Mouse (Mus musculus): ENCODE measurements around the gene Bex1. TPM values are rescaled to one million over a fixed set of nuclear protein-coding genes. Genes with fewer than 3 reads are reported as not detected.

Bex1 gene
- polyA plus RNA-seq, 1 experiment from 2014 or later, result 98.7 TPM

DNA sequence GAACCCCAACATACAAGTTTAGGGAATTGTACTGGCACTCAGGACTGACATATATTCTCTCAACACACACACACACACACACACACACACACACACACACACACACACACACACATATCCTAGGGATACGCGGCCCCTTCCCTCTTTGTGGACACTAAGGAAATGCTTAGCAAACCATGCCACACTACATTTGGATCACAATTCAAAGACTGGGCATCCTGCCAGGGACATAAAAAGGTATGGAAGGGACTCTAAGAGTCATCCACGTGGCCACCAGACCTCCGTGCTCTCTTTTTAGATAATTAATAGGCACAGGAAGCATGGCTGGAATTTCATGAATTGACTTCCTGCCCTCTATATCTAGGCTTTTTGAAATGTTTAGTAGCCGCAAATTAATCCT, 12.5 kb upstream of the Bex1 start:
- ATAC-seq (ENCODE audit: insufficient number of reproducible peaks, low FRiP score, low TSS enrichment, low read depth) (no peak), DNase-seq (ENCODE audit: low spot score) (no peak)
- H3K4me1 ChIP-seq (ENCODE audit: control insufficient read depth, insufficient read depth, low read length), result no peaks in the 10 kb centered on the region
- H3K27me3 ChIP-seq (ENCODE audit: control insufficient read depth, insufficient read depth, low read length), result no peaks in the 10 kb centered on the region
- no peak overlapping the region for H3K9ac ChIP-seq (ENCODE audit: low read length)
- H3K4me2 ChIP-seq (ENCODE audit: low read depth, severe bottlenecking), result no peak overlapping the region
- no peaks in the 10 kb centered on the region for H3K36me3 ChIP-seq (ENCODE audit: control insufficient read depth, insufficient read depth, low read length)
- H3K27ac ChIP-seq (replicated peaks; ENCODE audit: low read depth, low read length), result no peak overlapping the region
- WGBS, result 65% methylated on average over 5 of the region's 5 CpGs
- H3K4me3 ChIP-seq (ENCODE audit: low read depth, low read length), result no peak overlapping the region
- H3K9me3 ChIP-seq (ENCODE audit: control insufficient read depth, low read length), result no peaks in the 10 kb centered on the region

DNA sequence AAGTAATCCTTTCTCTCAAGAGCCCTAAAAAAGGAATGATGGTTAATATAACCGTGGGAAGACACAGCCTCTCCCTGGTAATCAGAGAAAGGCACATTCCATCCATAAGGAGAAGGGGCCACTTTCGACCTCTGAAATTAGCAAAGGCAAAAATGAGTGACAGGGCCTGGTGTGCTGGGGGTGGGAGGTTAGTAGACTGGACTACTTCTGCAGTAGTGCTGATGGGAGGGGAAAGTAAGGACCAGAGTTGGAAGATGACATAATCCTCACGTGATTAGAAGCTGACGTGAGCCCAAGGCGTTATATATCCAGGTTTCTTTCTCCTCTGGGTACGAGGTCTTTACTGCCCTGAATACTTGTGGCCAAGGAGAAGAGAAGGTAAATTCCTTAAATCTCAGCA, 8.4 kb upstream of the Bex1 start:
- Histone ChIP-seq H3K27me3 (ENCODE audit: control insufficient read depth, insufficient read depth, low read length) (no peaks in the 10 kb centered on the region), H3K9ac (ENCODE audit: low read length) (no peak overlapping the region), H3K4me2 (ENCODE audit: low read depth, severe bottlenecking) (no peak overlapping the region), H3K27ac (replicated peaks; ENCODE audit: low read depth, low read length) (no peak overlapping the region), H3K9me3 (ENCODE audit: control insufficient read depth, low read length) (no peaks in the 10 kb centered on the region), H3K4me1 (ENCODE audit: control insufficient read depth, insufficient read depth, low read length) (no peaks in the 10 kb centered on the region), H3K4me3 (ENCODE audit: low read depth, low read length) (no peak overlapping the region), H3K36me3 (ENCODE audit: control insufficient read depth, insufficient read depth, low read length) (no peaks in the 10 kb centered on the region)
- DNase-seq (ENCODE audit: low spot score), result no peak
- 77% methylated on average over 6 of the region's 6 CpGs for WGBS
- no peak for ATAC-seq (ENCODE audit: insufficient number of reproducible peaks, low FRiP score, low TSS enrichment, low read depth)

DNA sequence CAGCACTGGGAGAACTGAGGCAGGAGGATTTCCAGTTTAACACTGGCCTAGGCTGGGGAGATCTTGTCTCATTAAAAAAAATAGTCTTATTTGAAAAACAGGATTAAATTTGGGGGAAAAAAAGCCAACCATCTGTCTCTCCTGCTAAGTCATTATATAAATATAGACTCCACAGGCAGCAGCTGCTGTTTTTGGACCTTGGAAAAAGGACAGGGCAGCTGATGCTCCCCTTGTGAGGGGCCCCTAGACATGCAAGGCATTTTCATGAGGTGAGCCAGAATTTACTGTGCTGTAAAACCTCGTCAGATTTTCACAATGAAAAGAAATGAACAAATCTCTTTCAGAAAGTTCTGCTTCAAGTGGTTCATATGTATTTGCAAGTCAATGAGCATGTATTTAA, 990 bp upstream of the Bex1 start:
- Histone ChIP-seq H3K36me3 (ENCODE audit: control insufficient read depth, insufficient read depth, low read length) (no peaks in the 10 kb centered on the region), H3K9ac (ENCODE audit: low read length) (no peak overlapping the region), H3K27me3 (ENCODE audit: control insufficient read depth, insufficient read depth, low read length) (no peaks in the 10 kb centered on the region), H3K9me3 (ENCODE audit: control insufficient read depth, low read length) (no peaks in the 10 kb centered on the region), H3K4me3 (ENCODE audit: low read depth, low read length) (no peak overlapping the region), H3K4me1 (ENCODE audit: control insufficient read depth, insufficient read depth, low read length) (no peaks in the 10 kb centered on the region), H3K4me2 (ENCODE audit: low read depth, severe bottlenecking) (no peak overlapping the region), H3K27ac (replicated peaks; ENCODE audit: low read depth, low read length) (no peak overlapping the region)
- DNase-seq (ENCODE audit: low spot score), result no peak
- WGBS, result 40% methylated on average over 1 of the region's 1 CpGs
- ATAC-seq (ENCODE audit: insufficient number of reproducible peaks, low FRiP score, low TSS enrichment, low read depth), result no peak

DNA sequence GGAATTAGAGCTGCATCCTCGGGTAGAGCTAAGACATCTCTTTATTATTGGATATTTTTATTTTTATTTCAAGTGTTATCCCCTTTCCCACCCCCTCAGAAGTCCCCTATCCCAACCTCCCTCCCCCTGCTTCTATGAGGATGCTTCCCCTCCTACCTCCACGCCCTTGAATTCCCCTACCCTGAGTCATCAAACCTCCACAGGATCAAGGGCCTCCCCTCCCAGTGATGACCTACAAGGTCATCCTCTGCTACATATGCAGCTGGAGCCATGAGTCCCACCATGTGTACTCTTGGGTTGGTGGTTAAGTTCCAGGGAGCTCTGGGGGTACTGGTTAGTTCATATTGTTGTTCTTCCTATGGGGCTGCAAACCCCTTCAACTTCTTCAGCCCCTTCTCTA, 1.9 kb downstream of the Bex1 start:
- Histone ChIP-seq H3K9me3 (ENCODE audit: control insufficient read depth, low read length) (no peaks in the 10 kb centered on the region), H3K36me3 (ENCODE audit: control insufficient read depth, insufficient read depth, low read length) (no peaks in the 10 kb centered on the region), H3K27ac (replicated peaks; ENCODE audit: low read depth, low read length) (no peak overlapping the region), H3K9ac (ENCODE audit: low read length) (no peak overlapping the region), H3K27me3 (ENCODE audit: control insufficient read depth, insufficient read depth, low read length) (no peaks in the 10 kb centered on the region), H3K4me3 (ENCODE audit: low read depth, low read length) (no peak overlapping the region), H3K4me1 (ENCODE audit: control insufficient read depth, insufficient read depth, low read length) (no peaks in the 10 kb centered on the region), H3K4me2 (ENCODE audit: low read depth, severe bottlenecking) (no peak overlapping the region)
- WGBS, result 69% methylated on average over 2 of the region's 2 CpGs
- no peak for DNase-seq (ENCODE audit: low spot score)
- no peak for ATAC-seq (ENCODE audit: insufficient number of reproducible peaks, low FRiP score, low TSS enrichment, low read depth)

DNA sequence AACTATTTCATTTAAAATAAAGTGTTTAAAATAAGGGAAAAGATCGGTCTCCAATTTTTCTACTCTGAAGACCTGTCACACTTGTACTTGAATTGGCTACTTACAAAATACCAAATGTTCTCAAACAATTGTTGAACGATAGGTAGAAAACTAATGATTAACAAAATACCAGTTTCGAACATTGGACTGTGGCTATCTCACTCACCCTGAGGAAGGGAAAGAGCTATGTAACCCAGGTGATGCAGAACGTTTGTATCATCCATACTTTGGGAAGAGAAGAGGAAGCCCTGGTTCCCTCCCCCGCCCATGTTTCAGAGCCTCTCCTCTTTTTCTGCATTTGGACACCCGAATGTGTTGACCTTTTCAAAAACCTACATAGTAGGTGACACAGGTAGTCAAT, 10.9 kb downstream of the Bex1 start:
- Histone ChIP-seq H3K27ac (replicated peaks; ENCODE audit: low read depth, low read length) (no peak overlapping the region), H3K4me3 (ENCODE audit: low read depth, low read length) (no peak overlapping the region), H3K36me3 (ENCODE audit: control insufficient read depth, insufficient read depth, low read length) (no peaks in the 10 kb centered on the region), H3K4me2 (ENCODE audit: low read depth, severe bottlenecking) (no peak overlapping the region), H3K9ac (ENCODE audit: low read length) (no peak overlapping the region), H3K9me3 (ENCODE audit: control insufficient read depth, low read length) (no peaks in the 10 kb centered on the region), H3K4me1 (ENCODE audit: control insufficient read depth, insufficient read depth, low read length) (no peaks in the 10 kb centered on the region), H3K27me3 (ENCODE audit: control insufficient read depth, insufficient read depth, low read length) (no peaks in the 10 kb centered on the region; the same call in 1 of the 2 replicates)
- ATAC-seq (ENCODE audit: insufficient number of reproducible peaks, low FRiP score, low TSS enrichment, low read depth), result no peak
- 82% methylated on average over 6 of the region's 6 CpGs for WGBS
- no peak for DNase-seq (ENCODE audit: low spot score)

DNA sequence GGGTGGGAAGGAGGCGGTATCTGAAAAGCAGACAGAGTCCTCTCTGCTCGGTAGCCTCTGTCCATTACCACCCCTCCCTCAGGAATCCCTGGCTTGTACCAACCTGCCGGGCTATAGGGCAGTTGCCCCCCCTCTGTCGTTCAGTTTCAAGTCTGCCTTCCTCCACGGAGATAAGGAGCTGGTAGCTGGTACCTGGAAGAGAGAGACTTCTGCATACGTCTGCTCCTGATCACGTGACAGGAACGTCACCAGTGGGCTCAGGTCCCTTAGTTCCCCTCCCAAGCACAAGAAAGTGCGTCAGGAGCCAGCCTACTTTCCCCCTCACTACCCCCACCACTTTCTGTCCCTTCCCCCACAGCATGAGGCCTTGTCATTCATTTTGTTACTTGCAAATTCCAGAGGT, 11.6 kb downstream of the Bex1 start, which contains the start of gene Tceal5:
Tceal5 (minus strand) TSS at position 213 of the 403 bp plus-strand sequence.
- H3K36me3 ChIP-seq (ENCODE audit: control insufficient read depth, insufficient read depth, low read length), result no peaks in the 10 kb centered on the region

DNA sequence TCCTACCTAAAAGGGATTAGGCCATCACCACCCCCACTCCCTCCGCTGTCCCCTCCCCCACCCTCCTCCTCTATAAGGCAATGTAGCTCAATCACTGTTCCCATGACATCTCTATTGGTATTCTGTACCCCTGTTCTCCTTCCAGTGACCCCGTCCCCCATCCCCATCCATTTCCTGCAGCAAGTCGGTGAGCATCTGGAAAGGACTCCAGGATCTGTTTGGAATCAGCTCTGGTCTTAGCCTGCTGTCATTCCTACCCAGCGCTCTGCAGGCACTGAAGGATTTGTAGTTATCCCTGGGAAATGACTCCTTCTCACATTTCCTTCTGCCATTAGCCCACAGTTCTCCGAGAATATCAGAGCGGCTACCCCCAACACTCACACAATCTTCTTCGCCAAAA, 12.1 kb downstream of the Bex1 start:
- no peaks in the 10 kb centered on the region for H3K36me3 ChIP-seq (ENCODE audit: control insufficient read depth, insufficient read depth, low read length)
- ATAC-seq (ENCODE audit: insufficient number of reproducible peaks, low FRiP score, low TSS enrichment, low read depth) (no peak), DNase-seq (ENCODE audit: low spot score) (no peak)
- no peaks in the 10 kb centered on the region for H3K4me1 ChIP-seq (ENCODE audit: control insufficient read depth, insufficient read depth, low read length)
- no peak overlapping the region for H3K27ac ChIP-seq (replicated peaks; ENCODE audit: low read depth, low read length)
- H3K4me2 ChIP-seq (ENCODE audit: low read depth, severe bottlenecking), result peak overlapping the region; percentile 47
- H3K9me3 ChIP-seq (ENCODE audit: control insufficient read depth, low read length), result no peaks in the 10 kb centered on the region
- H3K9ac ChIP-seq (ENCODE audit: low read length), result 0 out of 2 replicates have a peak overlapping the region, but pooled peaks have one; percentile 9
- H3K4me3 ChIP-seq (ENCODE audit: low read depth, low read length), result peak overlapping the region; percentile 15; the same call in 1 of the 2 replicates
- no peaks in the 10 kb centered on the region; the same call in 1 of the 2 replicates for H3K27me3 ChIP-seq (ENCODE audit: control insufficient read depth, insufficient read depth, low read length)
- 21% methylated on average over 7 of the region's 7 CpGs for WGBS

More for the DNA sequence above, 11.6 kb downstream of the Bex1 start, which contains the start of gene Tceal5:
- no peaks in the 10 kb centered on the region for H3K4me1 ChIP-seq (ENCODE audit: control insufficient read depth, insufficient read depth, low read length)
- no peak within 1 kb of the TSS for H3K27ac ChIP-seq (replicated peaks; ENCODE audit: low read depth, low read length)
- ATAC-seq (ENCODE audit: insufficient number of reproducible peaks, low FRiP score, low TSS enrichment, low read depth), result peak; percentile 70; the same call in 1 of the 2 replicates
- peak within 1 kb of the TSS; percentile 15; the same call in 1 of the 2 replicates for H3K4me3 ChIP-seq (ENCODE audit: low read depth, low read length)
- 20% methylated on average over 9 of the region's 9 CpGs for whole genome bisulfite sequencing
- H3K9me3 ChIP-seq (ENCODE audit: control insufficient read depth, low read length), result no peaks in the 10 kb centered on the region
- H3K27me3 ChIP-seq (ENCODE audit: control insufficient read depth, insufficient read depth, low read length), result no peaks in the 10 kb centered on the region; the same call in 1 of the 2 replicates
- peak; percentile 40 for DNase-seq (ENCODE audit: low spot score)
- peak within 1 kb of the TSS; percentile 47 for H3K4me2 ChIP-seq (ENCODE audit: low read depth, severe bottlenecking)
- 0 out of 2 replicates have a peak within 1 kb of the TSS, but pooled peaks have one; percentile 9 for H3K9ac ChIP-seq (ENCODE audit: low read length)

DNA sequence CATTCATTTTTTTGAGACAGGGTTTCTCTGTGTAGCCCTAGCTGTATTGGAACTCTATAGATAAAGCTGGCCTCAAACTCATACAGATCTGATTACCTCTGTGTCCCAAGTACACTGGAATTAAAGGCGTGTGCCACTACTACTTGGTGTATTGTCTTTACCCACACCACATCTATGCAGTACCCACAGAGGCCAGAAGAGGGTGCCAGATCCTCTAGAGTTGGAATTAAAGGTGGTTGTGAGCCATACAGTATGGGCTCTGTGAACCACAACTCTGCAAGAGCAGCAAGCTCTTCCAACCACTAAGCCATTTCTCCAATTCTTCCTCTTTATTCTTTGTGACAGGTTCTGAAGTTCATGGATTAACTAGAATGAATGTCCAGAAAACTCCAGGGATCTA, 18.4 kb downstream of the Bex1 start:
- no peak overlapping the region for H3K4me3 ChIP-seq (ENCODE audit: low read depth, low read length)
- no peaks in the 10 kb centered on the region for H3K4me1 ChIP-seq (ENCODE audit: control insufficient read depth, insufficient read depth, low read length)
- H3K36me3 ChIP-seq (ENCODE audit: control insufficient read depth, insufficient read depth, low read length), result no peaks in the 10 kb centered on the region
- H3K27me3 ChIP-seq (ENCODE audit: control insufficient read depth, insufficient read depth, low read length), result no peaks in the 10 kb centered on the region
- H3K9me3 ChIP-seq (ENCODE audit: control insufficient read depth, low read length), result no peaks in the 10 kb centered on the region
- ATAC-seq (ENCODE audit: insufficient number of reproducible peaks, low FRiP score, low TSS enrichment, low read depth) (no peak), DNase-seq (ENCODE audit: low spot score) (peak; percentile 50)
- H3K4me2 ChIP-seq (ENCODE audit: low read depth, severe bottlenecking), result no peak overlapping the region
- H3K27ac ChIP-seq (replicated peaks; ENCODE audit: low read depth, low read length), result no peak overlapping the region
- H3K9ac ChIP-seq (ENCODE audit: low read length), result no peak overlapping the region
- WGBS, result 60% methylated on average over 1 of the region's 1 CpGs

All from limb, embryonic 11.5 days (tissue).